Mouse (Mus musculus): ENCODE data around the gene Smad3. TPM values are rescaled to one million over a fixed set of nuclear protein-coding genes. Genes with fewer than 3 reads are reported as not detected.

Smad3 gene
- polyA plus RNA-seq, 1 experiment from 2014 or later = 14.8 TPM

DNA sequence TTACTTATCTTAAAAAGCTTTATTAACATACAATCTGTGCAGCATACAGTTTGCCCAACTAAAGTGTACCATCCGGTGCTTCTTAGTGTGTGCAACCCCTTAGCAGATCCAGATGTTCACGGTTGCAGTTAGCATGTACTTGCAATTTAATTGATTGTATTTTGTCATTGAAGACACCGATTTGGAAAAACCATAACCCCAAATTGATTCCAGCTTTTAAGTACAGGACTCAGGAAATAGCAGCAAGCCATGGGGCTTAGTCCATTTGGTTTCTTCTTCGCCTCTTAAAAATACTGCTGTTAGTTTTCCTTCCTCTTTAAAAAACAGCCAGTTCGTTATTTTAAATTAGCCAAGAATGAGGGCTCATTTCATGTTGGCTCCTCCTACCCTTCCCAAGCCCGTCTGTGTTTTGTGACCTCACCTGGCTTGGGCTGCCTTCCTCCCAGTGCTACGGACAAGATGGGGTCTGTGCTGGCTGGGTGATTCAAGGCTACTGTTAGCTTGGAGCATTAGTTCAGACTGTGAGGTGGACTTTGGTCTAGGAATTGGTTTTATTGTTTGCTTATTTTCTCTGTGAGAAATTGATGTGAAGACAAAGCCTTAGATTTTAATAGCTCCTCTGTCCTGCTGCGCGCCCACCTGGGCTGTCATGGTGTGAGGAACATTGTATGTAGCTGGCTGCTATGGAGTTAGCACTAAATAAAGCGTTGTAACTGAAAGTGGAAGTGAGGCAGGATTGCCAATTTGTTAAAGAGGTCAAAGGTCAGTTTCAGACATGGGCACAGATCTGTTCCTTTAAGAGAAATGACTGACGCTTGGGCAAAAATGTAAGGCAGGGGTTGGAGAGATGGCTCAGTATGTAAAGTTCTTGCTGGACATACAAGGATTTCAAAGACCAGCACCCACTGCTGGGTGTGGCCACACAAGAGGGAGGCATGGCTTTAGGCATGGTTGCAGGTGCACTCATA lies 143.5 kb downstream of the Smad3 start:
- no peak overlapping the region for H3K4me3 ChIP-seq (replicated peaks)
- no peak overlapping the region for H3K4me2 ChIP-seq (replicated peaks)
- H3K9ac ChIP-seq = no peak overlapping the region
- 65% methylated on average over 11 of the region's 11 CpGs for WGBS
- H3K27me3 ChIP-seq (replicated peaks) = no peaks in the 10 kb centered on the region
- no peaks in the 10 kb centered on the region for H3K9me3 ChIP-seq
- H3K27ac ChIP-seq = no peak overlapping the region; the same call in 1 of the 2 replicates
- ATAC-seq = peak; percentile 60
- H3K36me3 ChIP-seq = peaks cover 9% of the 10 kb centered on the region
- peaks cover 27% of the 10 kb centered on the region for H3K4me1 ChIP-seq (replicated peaks)

DNA sequence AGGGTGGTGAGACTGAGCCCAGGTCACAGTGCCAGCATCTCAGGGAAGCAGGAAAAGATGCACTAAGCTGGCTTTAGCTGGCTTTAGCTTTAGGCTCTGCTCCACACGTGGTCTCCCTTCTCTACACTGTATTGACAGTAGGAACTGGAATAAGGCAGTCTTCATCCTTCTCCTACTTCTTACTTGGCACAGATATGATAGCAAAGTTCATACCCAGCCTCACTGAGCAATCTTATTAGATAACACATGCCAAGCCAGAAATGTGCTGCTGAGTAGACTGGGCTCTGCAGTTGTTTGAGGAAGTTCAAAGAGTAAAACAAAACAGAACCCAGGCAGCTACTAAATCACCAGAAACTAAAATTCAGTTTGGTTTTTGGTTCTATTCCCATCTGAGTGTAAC lies 144.2 kb downstream of the Smad3 start:
- Histone ChIP-seq H3K4me3 (replicated peaks) (no peak overlapping the region), H3K4me1 (replicated peaks) (peaks cover 28% of the 10 kb centered on the region), H3K27ac (peak overlapping the region; percentile 22; the same call in 1 of the 2 replicates), H3K9me3 (no peaks in the 10 kb centered on the region), H3K9ac (no peak overlapping the region), H3K27me3 (replicated peaks) (no peaks in the 10 kb centered on the region), H3K4me2 (replicated peaks) (peak overlapping the region; percentile 17; the same call in 1 of the 2 replicates), H3K36me3 (peaks cover 9% of the 10 kb centered on the region)
- ATAC-seq = peak; percentile 60; the same call in 1 of the 2 replicates
- 21% methylated on average over 1 of the region's 1 CpGs for WGBS

DNA sequence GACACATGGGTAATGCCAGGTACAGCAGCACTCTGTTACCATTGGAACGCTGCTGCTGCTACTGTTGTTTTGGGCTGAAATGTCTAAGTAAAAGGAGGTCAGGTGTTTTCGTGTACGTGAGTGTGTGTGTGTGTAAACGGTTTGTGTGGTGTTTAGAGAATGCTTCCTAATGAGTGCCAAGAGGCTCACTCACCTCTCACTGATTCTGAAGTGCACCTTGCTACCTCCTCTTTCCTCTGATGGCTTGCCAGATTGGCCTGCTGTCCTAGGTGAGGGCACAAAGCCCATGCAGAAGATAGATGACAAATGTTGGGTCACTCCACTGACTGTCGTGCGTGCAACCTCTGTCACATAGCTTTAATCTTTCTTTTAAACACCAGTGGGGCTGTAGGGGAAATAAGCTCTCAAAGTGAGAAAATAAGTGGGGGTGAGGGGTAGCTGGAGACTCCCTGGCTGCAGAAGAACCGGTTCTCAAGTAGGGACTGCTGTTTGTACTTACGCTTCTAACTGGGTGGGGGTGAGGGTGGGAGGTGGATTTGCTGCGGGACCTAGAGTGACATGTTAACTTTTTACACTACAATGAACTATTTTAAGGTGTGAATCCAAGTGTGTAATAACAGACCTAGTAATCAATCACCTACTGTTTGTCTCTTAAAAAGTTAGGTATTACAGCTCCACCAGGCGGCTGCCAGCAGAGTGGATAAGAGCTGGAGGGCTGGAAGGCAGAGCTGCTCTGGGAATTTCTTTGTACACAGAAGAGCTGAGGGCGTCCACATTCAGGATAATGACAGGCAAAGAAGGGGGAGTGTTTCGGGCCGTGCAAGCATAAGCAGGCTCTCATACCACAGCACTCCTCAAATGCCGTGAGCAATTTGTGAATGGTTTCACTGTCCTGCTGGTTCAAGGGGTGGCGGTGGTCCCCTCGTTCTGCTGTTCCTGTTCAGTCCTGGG lies 145.0 kb downstream of the Smad3 start:
- Histone ChIP-seq H3K27me3 (replicated peaks) (no peaks in the 10 kb centered on the region), H3K4me2 (replicated peaks) (peak overlapping the region; percentile 17; the same call in 1 of the 2 replicates), H3K4me1 (replicated peaks) (peaks cover 28% of the 10 kb centered on the region), H3K36me3 (peaks cover 8% of the 10 kb centered on the region), H3K9me3 (no peaks in the 10 kb centered on the region), H3K9ac (no peak overlapping the region), H3K4me3 (replicated peaks) (no peak overlapping the region), H3K27ac (peak overlapping the region; percentile 22; the same call in 1 of the 2 replicates)
- WGBS = 40% methylated on average over 16 of the region's 16 CpGs
- peak; percentile 57 for ATAC-seq

DNA sequence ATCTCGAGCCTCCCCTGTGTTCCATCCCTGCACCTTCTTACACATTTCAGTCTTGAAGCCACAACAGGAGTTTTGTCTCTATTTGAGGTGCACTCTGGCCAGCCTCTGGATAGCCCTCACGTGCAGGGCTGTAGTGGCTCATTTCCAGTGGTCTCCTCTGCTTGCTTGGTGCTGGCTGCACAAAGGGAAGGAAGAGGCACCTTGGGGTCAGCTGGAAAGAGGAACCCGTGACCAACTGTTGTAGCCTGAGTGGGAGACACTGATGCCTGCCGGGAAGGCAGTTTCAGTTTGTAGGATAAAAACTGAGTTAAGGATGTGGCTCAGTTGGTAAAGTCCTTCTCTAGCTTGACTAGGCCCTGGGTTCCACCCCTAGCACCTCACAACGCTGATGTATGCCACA lies 145.8 kb downstream of the Smad3 start:
- Histone ChIP-seq H3K9ac (no peak overlapping the region), H3K4me2 (replicated peaks) (no peak overlapping the region), H3K9me3 (no peaks in the 10 kb centered on the region), H3K4me3 (replicated peaks) (no peak overlapping the region), H3K4me1 (replicated peaks) (peaks cover 28% of the 10 kb centered on the region), H3K27ac (no peak overlapping the region), H3K36me3 (no peaks in the 10 kb centered on the region), H3K27me3 (replicated peaks) (no peaks in the 10 kb centered on the region)
- ATAC-seq = no peak
- WGBS = 76% methylated on average over 5 of the region's 5 CpGs

DNA sequence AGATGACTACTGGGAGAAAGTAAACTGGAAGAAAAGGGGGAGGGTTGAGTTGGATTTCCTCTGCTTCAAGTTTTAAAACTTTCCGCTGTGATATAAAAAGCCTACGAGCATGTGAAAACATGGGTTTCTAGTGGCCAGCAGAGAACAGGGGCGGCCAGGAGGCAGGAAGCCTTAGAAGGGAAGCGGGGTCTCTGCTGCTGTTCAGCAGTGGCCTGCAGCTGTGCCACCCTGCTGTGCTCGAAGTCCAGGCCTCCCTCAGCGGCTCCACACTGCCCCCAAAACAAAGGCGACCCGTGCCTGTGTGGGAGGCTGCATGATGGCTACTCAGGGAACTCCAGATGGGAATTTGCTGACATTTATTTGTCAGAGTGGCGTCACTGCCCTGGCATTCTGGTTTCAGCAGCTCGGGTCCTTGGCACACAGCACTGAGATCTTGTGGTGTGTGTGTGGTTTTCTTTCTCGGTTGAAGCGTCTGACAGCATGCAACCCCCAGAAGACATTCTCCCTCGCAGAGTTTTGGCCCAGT lies 146.9 kb downstream of the Smad3 start:
- Histone ChIP-seq H3K4me2 (replicated peaks) (no peak overlapping the region), H3K9me3 (no peaks in the 10 kb centered on the region), H3K27me3 (replicated peaks) (no peaks in the 10 kb centered on the region), H3K4me3 (replicated peaks) (no peak overlapping the region), H3K4me1 (replicated peaks) (peaks cover 28% of the 10 kb centered on the region), H3K9ac (no peak overlapping the region), H3K36me3 (no peaks in the 10 kb centered on the region), H3K27ac (no peak overlapping the region)
- ATAC-seq = no peak
- WGBS = 47% methylated on average over 13 of the region's 13 CpGs

DNA sequence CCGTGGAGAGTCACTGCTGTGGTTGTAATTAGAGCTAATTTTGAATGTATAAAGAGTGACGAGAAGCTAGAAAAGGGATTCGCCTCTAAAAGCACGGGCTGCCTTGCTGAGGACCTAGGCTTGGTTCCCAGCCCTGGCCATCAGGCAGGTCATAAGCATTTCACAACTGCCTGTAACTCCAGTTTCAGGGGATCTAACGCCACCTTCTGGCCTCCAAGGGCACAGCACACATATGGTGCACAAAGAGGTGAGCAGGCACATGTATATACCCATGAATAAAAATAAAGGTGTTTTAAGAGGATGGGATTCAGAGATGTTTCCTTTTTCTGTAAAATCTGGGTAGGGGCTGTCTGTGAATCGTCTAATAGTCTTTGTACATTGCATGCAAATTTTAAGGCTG lies 147.6 kb downstream of the Smad3 start:
- Histone ChIP-seq H3K36me3 (no peaks in the 10 kb centered on the region), H3K9me3 (no peaks in the 10 kb centered on the region), H3K4me2 (replicated peaks) (no peak overlapping the region), H3K4me3 (replicated peaks) (no peak overlapping the region), H3K27me3 (replicated peaks) (no peaks in the 10 kb centered on the region), H3K27ac (no peak overlapping the region), H3K9ac (no peak overlapping the region), H3K4me1 (replicated peaks) (peaks cover 28% of the 10 kb centered on the region)
- ATAC-seq = no peak
- WGBS = 87% methylated on average over 6 of the region's 6 CpGs

DNA sequence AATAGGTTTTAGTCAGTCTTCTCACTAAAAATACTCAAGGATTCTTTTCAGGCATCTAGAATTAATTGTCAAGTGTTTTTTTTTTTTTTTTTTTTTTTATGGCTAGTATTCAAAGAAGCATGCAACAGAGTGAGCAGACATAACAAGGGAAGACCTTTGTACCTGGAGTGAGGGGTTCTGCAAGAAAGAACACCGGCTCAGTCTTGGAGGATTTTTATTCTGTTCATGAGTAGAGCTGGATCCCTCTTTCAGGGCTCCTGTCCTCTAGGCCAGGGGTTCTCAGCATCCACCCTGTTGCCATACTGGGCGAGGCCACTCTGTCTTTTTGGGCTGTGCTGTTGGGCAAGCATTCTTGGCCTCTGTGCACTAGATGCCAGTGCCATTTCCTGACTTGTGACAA lies 148.0 kb downstream of the Smad3 start:
- Histone ChIP-seq H3K27ac (no peak overlapping the region), H3K27me3 (replicated peaks) (no peaks in the 10 kb centered on the region), H3K9ac (no peak overlapping the region), H3K4me2 (replicated peaks) (no peak overlapping the region), H3K4me3 (replicated peaks) (no peak overlapping the region), H3K36me3 (no peaks in the 10 kb centered on the region), H3K9me3 (no peaks in the 10 kb centered on the region), H3K4me1 (replicated peaks) (peaks cover 27% of the 10 kb centered on the region)
- no peak for ATAC-seq
- 82% methylated on average over 2 of the region's 2 CpGs for WGBS

DNA sequence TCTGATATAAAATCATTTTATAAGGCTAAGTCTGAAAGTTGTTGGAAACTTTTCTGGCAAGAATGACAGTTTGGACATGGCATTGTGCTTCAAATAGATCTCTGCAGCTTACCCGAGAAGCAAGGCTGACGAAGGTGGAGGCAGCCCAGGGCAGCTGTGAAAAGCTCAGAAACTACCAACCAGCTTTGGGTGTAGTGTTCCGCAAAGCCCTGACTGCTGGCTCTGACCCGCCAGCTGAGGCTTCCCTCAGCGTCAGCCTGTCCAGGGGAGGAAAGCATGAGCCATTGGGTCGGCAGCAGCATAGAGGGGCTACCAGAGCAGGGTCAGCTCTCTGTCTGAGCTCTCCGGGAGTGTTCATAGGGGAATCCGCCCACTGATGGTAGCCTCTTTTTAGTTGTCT lies 148.5 kb downstream of the Smad3 start:
- H3K4me3 ChIP-seq (replicated peaks) = no peak overlapping the region
- H3K27ac ChIP-seq = no peak overlapping the region
- H3K9me3 ChIP-seq = no peaks in the 10 kb centered on the region
- no peaks in the 10 kb centered on the region for H3K27me3 ChIP-seq (replicated peaks)
- WGBS = 72% methylated on average over 8 of the region's 8 CpGs
- no peaks in the 10 kb centered on the region for H3K36me3 ChIP-seq
- H3K4me1 ChIP-seq (replicated peaks) = peaks cover 25% of the 10 kb centered on the region
- H3K9ac ChIP-seq = no peak overlapping the region
- no peak overlapping the region for H3K4me2 ChIP-seq (replicated peaks)
- no peak for ATAC-seq

DNA sequence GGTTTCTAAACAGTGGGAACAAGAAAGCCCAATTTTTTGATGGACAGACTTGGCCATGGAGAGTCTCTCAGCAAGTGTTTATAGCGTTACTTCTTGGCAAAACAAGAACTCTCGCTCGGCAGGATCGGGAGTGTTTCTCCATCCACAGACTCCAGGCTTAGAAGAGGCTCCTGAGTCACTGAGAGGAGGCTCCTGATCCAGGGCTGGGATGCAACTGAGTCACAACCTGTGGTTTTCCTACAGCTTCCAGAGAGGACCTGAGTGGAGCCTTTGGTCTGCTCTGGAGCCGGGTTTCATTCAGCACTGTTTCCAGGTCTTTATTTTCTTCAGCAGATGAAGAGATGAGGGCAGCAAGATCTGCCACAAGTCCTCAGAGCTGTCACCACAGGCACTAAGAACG lies 149.8 kb downstream of the Smad3 start:
- no peak for ATAC-seq
- Histone ChIP-seq H3K4me1 (replicated peaks) (peaks cover 29% of the 10 kb centered on the region), H3K9ac (no peak overlapping the region), H3K9me3 (no peaks in the 10 kb centered on the region), H3K4me2 (replicated peaks) (no peak overlapping the region), H3K27ac (no peak overlapping the region), H3K4me3 (replicated peaks) (no peak overlapping the region), H3K36me3 (no peaks in the 10 kb centered on the region), H3K27me3 (replicated peaks) (no peaks in the 10 kb centered on the region)
- WGBS = 83% methylated on average over 6 of the region's 6 CpGs

DNA sequence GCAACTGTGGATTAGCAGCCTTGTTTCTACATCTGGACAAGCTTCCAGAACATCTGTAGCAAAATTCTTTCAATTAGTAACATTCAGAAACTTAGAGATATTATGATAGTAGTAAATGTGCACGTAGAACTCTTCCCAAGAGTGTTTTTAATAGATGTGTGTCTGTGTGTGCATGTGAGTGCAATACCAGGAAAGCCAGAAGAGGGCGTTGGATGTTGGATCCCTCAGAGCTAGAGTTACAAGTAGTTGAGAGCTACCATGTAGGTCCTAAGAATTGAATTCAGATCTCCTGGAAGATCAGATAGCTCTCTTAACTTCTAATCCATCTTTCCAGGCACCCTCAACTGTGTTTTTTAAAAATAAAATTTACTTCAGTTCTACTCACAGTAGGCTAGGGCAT lies 151.2 kb downstream of the Smad3 start:
- 76% methylated on average over 2 of the region's 2 CpGs for WGBS
- Histone ChIP-seq H3K36me3 (no peaks in the 10 kb centered on the region), H3K4me2 (replicated peaks) (no peak overlapping the region), H3K27ac (no peak overlapping the region), H3K27me3 (replicated peaks) (no peaks in the 10 kb centered on the region), H3K4me1 (replicated peaks) (peaks cover 18% of the 10 kb centered on the region), H3K9ac (no peak overlapping the region), H3K4me3 (replicated peaks) (no peak overlapping the region), H3K9me3 (no peaks in the 10 kb centered on the region)
- ATAC-seq = no peak

DNA sequence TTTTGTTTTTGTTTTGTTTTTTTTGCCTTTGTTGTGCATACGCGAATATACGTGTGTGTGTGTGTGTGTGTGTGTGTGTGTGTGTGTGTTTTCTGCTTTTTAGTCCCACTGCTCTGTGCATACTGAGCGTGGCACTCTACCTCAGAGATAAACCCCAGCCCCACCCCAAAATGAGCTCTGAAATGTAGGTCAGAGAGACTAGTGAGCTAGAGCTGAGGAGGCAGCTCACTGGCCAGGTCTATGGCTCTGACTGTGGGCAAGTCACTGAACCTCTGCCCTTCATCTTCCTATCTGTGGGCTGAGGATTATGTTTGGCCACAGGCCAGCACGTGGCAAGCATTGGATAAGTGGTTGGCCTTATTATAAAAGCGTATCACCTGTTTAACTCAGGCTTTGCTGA lies 153.9 kb downstream of the Smad3 start:
- Histone ChIP-seq H3K36me3 (no peaks in the 10 kb centered on the region), H3K4me1 (replicated peaks) (peaks cover 12% of the 10 kb centered on the region), H3K27ac (no peak overlapping the region), H3K9ac (no peak overlapping the region), H3K4me2 (replicated peaks) (peak overlapping the region; percentile 74), H3K4me3 (replicated peaks) (0 out of 2 replicates have a peak overlapping the region, but pooled peaks have one; percentile 87), H3K27me3 (replicated peaks) (no peaks in the 10 kb centered on the region), H3K9me3 (no peaks in the 10 kb centered on the region)
- peak; percentile 28; the same call in 1 of the 2 replicates for ATAC-seq
- WGBS = 56% methylated on average over 6 of the region's 6 CpGs
